Mouse (Mus musculus) thymus, adult 18-20 months (tissue): Measurements from ENCODE around the gene Ermp1.
A peak's percentile ranks its signal among the peaks of the same experiment; 100 is the strongest.
"Not testable (repeated sequence)": the region's sequence is repeated elsewhere in the genome, so short reads cannot be mapped to it uniquely, and the experiment has no call there.

Experiments
- DNase-seq, 2 experiments: peaks; one replicate each; pipeline ENCODE4 v3.0.0; 2022; ENCODE audit warnings: mixed read lengths in 2 of 2

Gene Ermp1

GRCm38 (mm10) chr19:29596985-29597384 lies 51.2 kb downstream of the Ermp1 start:
- DNase-seq, result peak in 1 of 2 experiments; percentile 6

GRCm38 (mm10) chr19:29596276-29596675 lies 51.9 kb downstream of the Ermp1 start:
- no peak for DNase-seq

GRCm38 (mm10) chr19:29593783-29594182 lies 54.4 kb downstream of the Ermp1 start:
- DNase-seq, result not testable (repeated sequence)

- DNase-seq, result no peak
These were observed 64.5 kb downstream of the Ermp1 start for GRCm38 (mm10) chr19:29583734-29584133.

GRCm38 (mm10) chr19:29582439-29582838 lies 65.8 kb downstream of the Ermp1 start:
- DNase-seq, result no peak

GRCm38 (mm10) chr19:29566512-29566911 lies 81.7 kb downstream of the Ermp1 start:
- DNase-seq, result no peak

GRCm38 (mm10) chr19:29563258-29563779 lies 84.9 kb downstream of the Ermp1 start:
- DNase-seq, result peak in 1 of 2 experiments; percentile 7

- DNase-seq, result no peak
These were observed 85.6 kb downstream of the Ermp1 start for GRCm38 (mm10) chr19:29562603-29563002.

- DNase-seq, result no peak
These were observed 86.0 kb downstream of the Ermp1 start for GRCm38 (mm10) chr19:29562166-29562565.
